Mouse (Mus musculus) MEL (cell line): ENCODE measurements at regions not wholly inside any gene's neighbourhood (a gene's known extent, or its start where the extent isn't known, plus 50 kb on each side); places are given as distances from the start of the nearest gene placed in this dataset.

Experiments used
- DNase-seq: peaks from one replicate; pipeline ENCODE4 v3.0.0; 2011; ENCODE audit warnings: low read depth, low spot score
- H3K27ac ChIP-seq: 2 replicates; pipeline ENCODE4 v1.5.1; 2012; ENCODE audit warnings: low read depth, mild to moderate bottlenecking, control low read depth, low read length, moderate library complexity; ENCODE audit not compliant: control insufficient read depth
- H3K27me3 ChIP-seq, 2 experiments: fragments of 150-350 bp in 1 of 2; sonication (generic) in 1 of 2; 2 replicates each; pipeline ENCODE4 v1.6.1; 2012; ENCODE audit warnings: low read length in 2 of 2, mild to moderate bottlenecking in 2 of 2, improper control_type of control experiment in 1 of 2, moderate library complexity in 1 of 2; ENCODE audit not compliant: insufficient read depth in 2 of 2, control insufficient read depth in 1 of 2
- H3K36me3 ChIP-seq, 2 experiments: 2 replicates each; pipeline ENCODE4 v1.6.1; 2012 to 2014; ENCODE audit warnings: low read length in 2 of 2, improper control_type of control experiment in 1 of 2, inconsistent platforms in 1 of 2, mild to moderate bottlenecking in 1 of 2; ENCODE audit not compliant: insufficient read depth in 2 of 2, control insufficient read depth in 1 of 2
- H3K4me1 ChIP-seq, 2 experiments: fragments of 150-350 bp in 1 of 2; sonication (generic) in 1 of 2; 2 replicates each; pipeline ENCODE4 v1.6.1; 2012; ENCODE audit warnings: low read length in 2 of 2, improper control_type of control experiment in 1 of 2, mild to moderate bottlenecking in 1 of 2; ENCODE audit not compliant: insufficient read depth in 2 of 2, control insufficient read depth in 1 of 2
- H3K4me3 ChIP-seq, 2 experiments: fragments of 150-350 bp in 1 of 2; sonication (generic) in 1 of 2; 2 replicates each; pipeline ENCODE4 v1.5.1; 2012; ENCODE audit warnings: low read depth in 2 of 2, low read length in 2 of 2, mild to moderate bottlenecking in 2 of 2, moderate library complexity in 2 of 2, control low read depth in 1 of 2, improper control_type of control experiment in 1 of 2; ENCODE audit not compliant: control insufficient read depth in 1 of 2, insufficient read depth in 1 of 2
- H3K79me2 ChIP-seq: 2 replicates; pipeline ENCODE4 v1.6.1; 2012; ENCODE audit warnings: mild to moderate bottlenecking, low read length, moderate library complexity; ENCODE audit not compliant: control insufficient read depth, poor library complexity, insufficient read depth
- H3K9ac ChIP-seq: 2 replicates; pipeline ENCODE4 v1.6.1; 2012; ENCODE audit warnings: low read depth, mild to moderate bottlenecking, control low read depth, low read length, moderate library complexity; ENCODE audit not compliant: control insufficient read depth, poor library complexity, severe bottlenecking
- H3K9me3 ChIP-seq: fragments of 150-350 bp; sonication (generic); replicated peaks from 2 replicates; pipeline ENCODE4 v1.6.1; 2012; ENCODE audit warnings: mild to moderate bottlenecking, low read length, improper control_type of control experiment, moderate library complexity; ENCODE audit not compliant: insufficient read depth
- BHLHE40 ChIP-seq: IDR thresholded peaks from 2 replicates; pipeline ENCODE4 v1.6.1; 2012; ENCODE audit warnings: low read depth, mild to moderate bottlenecking, inconsistent platforms, low read length, improper control_type of control experiment, borderline replicate concordance
- E2F4 ChIP-seq: IDR thresholded peaks from 2 replicates; pipeline ENCODE4 v1.6.1; 2011; ENCODE audit warnings: low read depth, low read length, improper control_type of control experiment, borderline replicate concordance
- ELF1 ChIP-seq: IDR thresholded peaks from 2 replicates; pipeline ENCODE4 v1.6.1; 2014; ENCODE audit warnings: low read depth, mild to moderate bottlenecking, inconsistent platforms, low read length, improper control_type of control experiment, moderate library complexity
- EP300 ChIP-seq, 2 experiments: IDR thresholded peaks; 2 replicates each; pipeline ENCODE4 v1.6.1; 2011; ENCODE audit warnings: improper control_type of control experiment in 2 of 2, low read length in 2 of 2, low read depth in 1 of 2, mild to moderate bottlenecking in 1 of 2
- ETS1 ChIP-seq: IDR thresholded peaks from 2 replicates; pipeline ENCODE4 v1.6.1; 2012; ENCODE audit warnings: low read depth, mild to moderate bottlenecking, inconsistent platforms, low read length, improper control_type of control experiment, moderate library complexity
- GATA1 ChIP-seq: IDR thresholded peaks from 2 replicates; pipeline ENCODE4 v1.6.1; 2011; ENCODE audit warnings: low read depth, low read length, improper control_type of control experiment
- HCFC1 ChIP-seq: IDR thresholded peaks from 2 replicates; pipeline ENCODE4 v1.6.1; 2012; ENCODE audit warnings: low read depth, mild to moderate bottlenecking, inconsistent platforms, low read length, improper control_type of control experiment, moderate library complexity
- JUND ChIP-seq: IDR thresholded peaks from 2 replicates; pipeline ENCODE4 v1.6.1; 2011; ENCODE audit warnings: low read depth, mild to moderate bottlenecking, improper control_type of control experiment, low read length
- KAT2A ChIP-seq: conservative IDR thresholded peaks from 2 replicates; pipeline ENCODE4 v1.6.1; 2012; ENCODE audit warnings: low read depth, low read length, improper control_type of control experiment, inconsistent platforms
- MAFK ChIP-seq: IDR thresholded peaks from 2 replicates; pipeline ENCODE4 v1.6.1; 2011; ENCODE audit warnings: low read depth, mild to moderate bottlenecking, low read length, improper control_type of control experiment, borderline replicate concordance
- MAZ ChIP-seq: IDR thresholded peaks from 2 replicates; pipeline ENCODE4 v1.6.1; 2012; ENCODE audit warnings: low read depth, mild to moderate bottlenecking, inconsistent platforms, low read length, improper control_type of control experiment
- MEF2A ChIP-seq: IDR thresholded peaks from 2 replicates; pipeline ENCODE4 v1.6.1; 2014; ENCODE audit warnings: low read depth, mild to moderate bottlenecking, inconsistent platforms, low read length, improper control_type of control experiment; ENCODE audit not compliant: poor library complexity, insufficient replicate concordance, severe bottlenecking; ENCODE audit errors: extremely low read depth
- POLR2A ChIP-seq, 2 experiments: IDR thresholded peaks; 2 replicates each; pipeline ENCODE4 v1.6.1; 2011 to 2012; ENCODE audit warnings: low read length in 2 of 2, mild to moderate bottlenecking in 2 of 2, control low read depth in 1 of 2, improper control_type of control experiment in 1 of 2, low read depth in 1 of 2, moderate library complexity in 1 of 2; ENCODE audit not compliant: control insufficient read depth in 1 of 2, insufficient read depth in 1 of 2, poor library complexity in 1 of 2
- RAD21 ChIP-seq: IDR thresholded peaks from 2 replicates; pipeline ENCODE4 v1.6.1; 2011; ENCODE audit warnings: mild to moderate bottlenecking, low read depth, low read length, improper control_type of control experiment
- RCOR1 ChIP-seq: IDR thresholded peaks from 2 replicates; pipeline ENCODE4 v1.6.1; 2012; ENCODE audit warnings: low read depth, mild to moderate bottlenecking, inconsistent platforms, low read length, improper control_type of control experiment
- SMC3 ChIP-seq: IDR thresholded peaks from 2 replicates; pipeline ENCODE4 v1.6.1; 2011; ENCODE audit warnings: low read depth, low read length, improper control_type of control experiment
- TBP ChIP-seq: IDR thresholded peaks from 2 replicates; pipeline ENCODE4 v1.8.0; 2011; ENCODE audit warnings: low read depth, low read length, improper control_type of control experiment
- ZC3H11A ChIP-seq: IDR thresholded peaks from 2 replicates; pipeline ENCODE4 v1.6.1; 2012; ENCODE audit warnings: low read depth, mild to moderate bottlenecking, inconsistent platforms, low read length, improper control_type of control experiment
- ZNF384 ChIP-seq: IDR thresholded peaks from 2 replicates; pipeline ENCODE4 v1.6.1; 2012; ENCODE audit warnings: low read depth, mild to moderate bottlenecking, inconsistent platforms, low read length, improper control_type of control experiment

GRCm38 (mm10) chr15:85639566-85639965 lies 57.3 kb upstream of the Wnt7b start:
- Histone ChIP-seq H3K4me3 (no peak overlapping the region), H3K4me1 (peaks cover 8 to 14% of the 10 kb centered on the region in 2 experiments), H3K36me3 (peaks cover 0 to 9% of the 10 kb centered on the region in 2 experiments; a peak in 2 of 4 replicates), H3K27ac (no peak overlapping the region), H3K9ac (no peak overlapping the region), H3K79me2 (no peaks in the 10 kb centered on the region; the same call in 1 of the 2 replicates), H3K27me3 (no peaks in the 10 kb centered on the region), H3K9me3 (no peaks in the 10 kb centered on the region)
- no peak for TF ChIP-seq ZNF384
- no peak for TF ChIP-seq ETS1
- TF ChIP-seq RAD21: no peak
- no peak for DNase-seq

DNA sequence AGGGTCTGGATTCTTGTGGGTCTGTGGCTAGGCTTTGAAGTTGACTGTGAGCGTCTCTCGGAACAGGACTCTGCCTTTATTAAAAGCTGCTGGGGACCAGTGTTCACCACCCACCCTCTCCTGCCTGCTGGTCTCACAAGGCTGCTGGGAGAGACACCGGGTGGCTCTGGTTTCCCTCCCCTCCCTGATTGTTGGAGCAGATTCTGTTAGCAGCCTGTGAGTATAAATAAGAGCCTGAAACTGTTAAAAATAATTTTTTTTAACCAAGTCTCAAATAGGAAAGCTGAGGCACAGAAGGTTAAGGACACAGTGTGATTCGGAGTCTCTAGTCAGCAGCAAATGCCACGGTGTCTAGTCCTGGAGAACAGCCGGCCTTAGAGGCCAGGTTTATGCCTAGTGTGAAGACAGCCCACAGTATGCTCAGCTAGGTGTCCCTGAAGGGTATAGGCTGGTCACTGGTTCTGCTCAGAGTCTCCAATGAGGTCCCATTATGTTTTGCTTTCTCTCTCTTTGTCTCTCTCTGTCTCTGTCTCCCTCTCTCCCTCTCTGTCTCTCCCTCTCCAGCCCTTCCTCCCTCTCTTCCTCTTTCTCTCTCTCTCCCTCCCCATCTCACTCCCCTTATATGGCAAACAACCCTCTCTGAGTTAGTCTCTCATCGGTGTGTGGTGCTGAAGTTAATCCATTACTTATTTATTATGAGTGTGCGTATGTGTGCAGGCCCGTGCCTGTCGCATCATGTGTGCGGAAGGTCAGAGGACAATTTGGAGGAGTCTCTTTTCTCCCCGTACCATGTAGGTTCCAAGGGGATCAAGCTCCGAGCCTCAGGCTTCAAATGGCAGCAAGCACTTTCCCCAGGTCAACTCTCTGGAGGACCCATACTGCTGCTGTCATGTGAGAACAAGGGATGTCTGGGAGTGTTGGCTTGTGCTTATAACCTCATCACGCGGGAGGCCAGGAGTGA lies 59.1 kb upstream of the Wnt7b start:
- H3K79me2 ChIP-seq: no peaks in the 10 kb centered on the region
- H3K27ac ChIP-seq: no peak overlapping the region
- H3K9ac ChIP-seq: no peak overlapping the region
- H3K4me1 ChIP-seq: peaks cover 0 to 3% of the 10 kb centered on the region in 2 experiments; a peak in 1 of 4 replicates
- no peak overlapping the region for H3K4me3 ChIP-seq
- H3K27me3 ChIP-seq: no peaks in the 10 kb centered on the region
- peaks cover 0 to under 1% of the 10 kb centered on the region in 2 experiments; a peak in 2 of 4 replicates for H3K36me3 ChIP-seq
- no peak for DNase-seq
- no peaks in the 10 kb centered on the region for H3K9me3 ChIP-seq
- no peak for TF ChIP-seq GATA1
- TF ChIP-seq E2F4: no peak
- TF ChIP-seq MAFK: no peak
- no peak for TF ChIP-seq MEF2A
- TF ChIP-seq SMC3: no peak
- TF ChIP-seq ZC3H11A: no peak
- TF ChIP-seq KAT2A: no peak
- TF ChIP-seq RCOR1: no peak
- no peak for TF ChIP-seq EP300 (IDR thresholded peaks at IDR 0.05; ENCODE audit: low read depth in 1 of 2, low read length in 2 of 2)
- no peak for TF ChIP-seq HCFC1
- TF ChIP-seq BHLHE40: no peak
- TF ChIP-seq TBP: no peak
- no peak for TF ChIP-seq ELF1
- no peak for TF ChIP-seq POLR2A (IDR thresholded peaks at IDR 0.05; ENCODE audit: control insufficient read depth in 1 of 2, insufficient read depth in 1 of 2, low read depth in 1 of 2, low read length in 2 of 2, poor library complexity in 1 of 2)
- no peak for TF ChIP-seq MAZ
- TF ChIP-seq JUND: no peak
